Comparison of ENCODE assay signal across 9 mouse cellular contexts in genomic region chr4:58082588-58082987, GRCm38 (mm10).
DNase-seq lines count a peak whose midpoint lies in the region; ATAC-seq and TF ChIP-seq lines count a peak whose summit lies in the region.
"Had no signal": no experiment of that assay in that cellular context is flagged by ENCODE, and none has a peak within 500 bp of the region (broad histone marks: within the 10 kb centered on the region; RNA-seq: fewer than 3 reads in every experiment).

No protein-coding gene starts in this region.

- H3K4me2 ChIP-seq in embryonic facial prominence, embryonic 11.5 days (ENCODE audit: low read depth, low read length) = no peak overlapping the region
- H3K4me2 ChIP-seq: limb, embryonic 12.5 days had no signal

- in situ Hi-C loops in ES-E14 (cut with MboI; ENCODE audit: low sequenced_read_pairs in 2 of 2, unreplicated experiment in 2 of 2) = loop anchor here in 1 of 2 experiments (25.0 kb wide), 1 partner anchor 420 kb away; no protein-coding TSS in a partner anchor

- no peak overlapping the region for H3K9ac ChIP-seq in ES-E14 (ENCODE audit: insufficient read depth, low read depth, low read length, poor library complexity, severe bottlenecking)
- H3K9ac ChIP-seq in embryonic facial prominence, embryonic 11.5 days (replicated peaks; ENCODE audit: low read length) = no peak overlapping the region
- H3K9ac ChIP-seq: limb, embryonic 12.5 days had no signal

- WGBS in embryonic facial prominence, embryonic 11.5 days = 7% methylated on average over 5 of the region's 5 CpGs

- peak; percentile 56 for DNase-seq in ES-E14 (ENCODE audit: low read depth, low spot score)
- DNase-seq in adrenal gland, postnatal 36 days = peak; percentile 73 to 86
- DNase-seq in embryonic facial prominence, embryonic 11.5 days (ENCODE audit: low spot score) = peak; percentile 77
- peak; percentile 71 to 80 for DNase-seq in heart, postnatal 14 days
- DNase-seq in layer of hippocampus, postnatal 25 days (ENCODE audit: extremely low spot score in 1 of 2, low spot score in 1 of 2) = peak; percentile 67 to 88
- peak; percentile 66 for DNase-seq in mesoderm, embryonic 11.5 days (ENCODE audit: low read depth, low spot score)
- DNase-seq in right cerebral cortex, postnatal 4 days = peak; percentile 81

- no peak overlapping the region for H3K27ac ChIP-seq in ES-E14 (ENCODE audit: insufficient read depth, low read depth, low read length, poor library complexity, severe bottlenecking)
- no peak overlapping the region for H3K27ac ChIP-seq in embryonic facial prominence, embryonic 11.5 days (replicated peaks; ENCODE audit: low read depth, low read length)
- H3K27ac ChIP-seq: limb, embryonic 12.5 days had no signal

- ATAC-seq in embryonic facial prominence, embryonic 11.5 days (replicated peaks; ENCODE audit: insufficient number of reproducible peaks, low FRiP score, low TSS enrichment, low read depth) = no peak; the same call in 1 of the 2 replicates
- no peak for ATAC-seq in erythroblast, adult 5-6 weeks (replicated peaks; ENCODE audit: low FRiP score, poor library complexity, severe bottlenecking)

- H3K9me3 ChIP-seq in ES-E14 (ENCODE audit: control insufficient read depth, insufficient read depth, low read depth, low read length) = no peaks in the 10 kb centered on the region
- H3K9me3 ChIP-seq in embryonic facial prominence, embryonic 11.5 days (replicated peaks; ENCODE audit: control insufficient read depth, low read length) = no peaks in the 10 kb centered on the region
- H3K9me3 ChIP-seq: limb, embryonic 12.5 days had no signal

- H3K36me3 ChIP-seq in ES-E14 (ENCODE audit: control insufficient read depth, insufficient read depth, low read length, poor library complexity, severe bottlenecking) = no peaks in the 10 kb centered on the region
- no peaks in the 10 kb centered on the region for H3K36me3 ChIP-seq in embryonic facial prominence, embryonic 11.5 days (replicated peaks; ENCODE audit: control insufficient read depth, insufficient read depth, low read depth, low read length)
- H3K36me3 ChIP-seq: limb, embryonic 12.5 days had no signal

- no peak overlapping the region for H3K4me3 ChIP-seq in ES-E14 (ENCODE audit: insufficient read depth in 1 of 2, low read depth in 1 of 2, low read length in 2 of 2, poor library complexity in 1 of 2, severe bottlenecking in 1 of 2)
- no peak overlapping the region for H3K4me3 ChIP-seq in embryonic facial prominence, embryonic 11.5 days (ENCODE audit: low read depth, low read length)
- H3K4me3 ChIP-seq: limb, embryonic 12.5 days had no signal

- intact Hi-C loops in heart, postnatal 14 days (cut with DNase I) = loop anchor here (10.0 kb wide), 1 partner anchor 172 kb away; no protein-coding TSS in a partner anchor

- no peaks in the 10 kb centered on the region for H3K27me3 ChIP-seq in embryonic facial prominence, embryonic 11.5 days (ENCODE audit: control insufficient read depth, insufficient read depth, low read length)
- H3K27me3 ChIP-seq: limb, embryonic 12.5 days had no signal

- H3K4me1 ChIP-seq in ES-E14 (ENCODE audit: control insufficient read depth in 2 of 2, insufficient read depth in 2 of 2, low read length in 2 of 2, poor library complexity in 1 of 2) = no peaks in the 10 kb centered on the region
- H3K4me1 ChIP-seq in embryonic facial prominence, embryonic 11.5 days (ENCODE audit: control insufficient read depth, insufficient read depth, low read length) = no peaks in the 10 kb centered on the region
- H3K4me1 ChIP-seq: limb, embryonic 12.5 days had no signal

TF ChIP-seq in ES-E14, 5 proteins besides CTCF, POLR2A, EP300 and RAD21:
- TF ChIP-seq ZNF384 (IDR thresholded peaks at IDR 0.05; ENCODE audit: low read depth, low read length) = no peak
- no peak for TF ChIP-seq CHD2 (IDR thresholded peaks at IDR 0.05; ENCODE audit: low read depth, low read length)
